Mouse (Mus musculus) spleen, postnatal 14 days (tissue): ENCODE results near the gene Rack1.
"Not testable (repeated sequence)": the region's sequence is repeated elsewhere in the genome, so short reads cannot be mapped to it uniquely, and the experiment has no call there.

Experiments used
- DNase-seq, 2 experiments: peaks; one replicate each; pipeline ENCODE4 v3.0.0; 2021 to 2022; ENCODE audit warnings: low spot score in 2 of 2

Rack1 gene

DNA sequence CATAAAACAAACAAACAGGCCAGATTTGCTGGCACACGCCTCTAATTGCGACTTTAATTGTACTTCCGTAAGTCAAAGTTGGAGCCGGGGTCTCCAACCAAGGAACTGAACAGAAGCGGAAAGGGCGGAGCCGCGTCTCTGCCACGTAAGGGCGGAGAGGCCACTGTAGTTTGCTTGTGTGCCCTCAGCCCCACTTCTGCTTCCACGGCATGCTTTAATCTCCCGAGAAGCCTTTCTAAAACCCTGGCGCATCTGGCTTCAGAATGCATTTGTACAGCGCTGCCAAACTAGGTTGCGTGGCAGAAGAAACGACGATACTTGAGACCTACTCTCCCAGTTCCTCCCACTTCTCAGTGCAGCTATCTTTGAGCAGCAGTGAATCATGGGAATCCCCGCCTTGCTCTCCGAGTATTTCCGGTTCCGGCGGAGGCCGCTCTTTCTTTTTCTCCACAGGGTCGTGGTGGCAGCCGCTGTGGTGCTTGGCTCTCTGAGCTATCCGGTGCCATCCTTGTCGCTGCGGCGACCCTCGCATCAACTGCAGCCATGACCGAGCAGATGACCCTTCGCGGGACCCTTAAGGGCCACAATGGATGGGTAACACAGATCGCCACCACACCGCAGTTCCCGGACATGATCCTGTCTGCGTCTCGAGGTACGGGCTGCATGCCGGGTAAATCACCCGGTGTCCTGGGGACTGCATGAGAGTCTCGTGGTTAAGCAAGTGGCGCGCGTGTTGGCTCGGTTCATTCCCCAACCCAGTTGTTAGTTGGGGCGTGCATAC is at the start of gene Rack1:
TSS of gene Rack1 (plus strand) at position 412 of the 781 bp plus-strand sequence.
- peak; percentile 68 to 81 for DNase-seq

DNA sequence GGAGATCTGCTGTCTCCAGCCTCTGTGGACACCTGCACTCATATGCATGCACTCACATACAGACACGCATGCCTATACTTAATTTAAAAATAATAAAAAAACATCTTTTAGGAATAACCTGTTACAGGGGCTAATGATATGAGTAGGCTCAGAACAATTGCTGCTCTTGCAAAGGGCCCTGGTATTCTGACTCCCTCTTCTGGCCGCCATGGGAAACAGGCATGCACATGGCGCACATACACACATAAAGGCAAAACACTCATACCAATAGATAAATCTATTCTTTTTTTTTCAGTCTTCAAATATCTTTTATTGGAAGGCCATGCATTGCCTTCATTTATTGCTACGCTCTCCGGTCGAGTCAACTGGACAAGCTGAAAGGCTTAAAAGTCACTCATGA is 49.7 kb upstream of the Rack1 start:
- DNase-seq: no peak

DNA sequence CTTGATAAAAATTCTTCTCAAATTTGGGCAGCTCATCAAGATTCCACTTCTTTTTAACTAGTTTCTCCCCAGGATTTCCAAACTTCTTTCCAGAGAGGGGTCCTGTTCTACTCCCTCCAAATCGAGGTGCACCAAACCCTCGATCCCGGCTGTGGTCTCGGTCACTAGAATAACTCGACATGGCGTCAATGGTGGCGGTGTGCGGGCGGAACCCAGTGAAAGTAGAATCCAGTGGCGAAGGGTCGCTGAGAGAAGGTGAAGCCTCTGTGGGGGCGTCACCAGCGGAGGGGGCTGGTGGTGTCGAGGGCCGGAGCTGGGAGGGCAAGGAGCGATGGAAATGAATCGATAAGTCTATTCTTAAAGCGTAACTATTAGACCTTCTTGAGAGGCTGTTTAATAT is 46.6 kb upstream of the Rack1 start:
- not testable (repeated sequence) for DNase-seq

DNA sequence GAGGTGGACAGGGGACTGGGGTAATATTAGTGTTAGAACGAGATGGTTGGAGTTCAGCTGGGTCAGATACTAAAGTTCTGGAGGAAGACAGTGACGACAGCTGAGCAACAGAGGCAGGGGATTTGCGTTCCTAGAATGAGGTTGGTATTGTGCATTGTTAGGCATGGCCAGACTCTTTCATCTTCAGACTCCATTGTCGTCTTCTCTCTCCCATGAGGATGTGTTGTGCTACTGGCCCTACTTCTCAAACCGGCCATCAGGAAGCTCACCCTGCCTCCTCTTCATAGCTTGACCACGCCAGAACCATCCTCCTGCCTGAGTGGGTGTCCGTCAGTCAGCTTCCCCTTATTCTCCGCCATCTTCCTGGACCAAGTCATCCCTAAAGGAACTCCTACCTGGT is 41.1 kb upstream of the Rack1 start:
- DNase-seq: no peak

DNA sequence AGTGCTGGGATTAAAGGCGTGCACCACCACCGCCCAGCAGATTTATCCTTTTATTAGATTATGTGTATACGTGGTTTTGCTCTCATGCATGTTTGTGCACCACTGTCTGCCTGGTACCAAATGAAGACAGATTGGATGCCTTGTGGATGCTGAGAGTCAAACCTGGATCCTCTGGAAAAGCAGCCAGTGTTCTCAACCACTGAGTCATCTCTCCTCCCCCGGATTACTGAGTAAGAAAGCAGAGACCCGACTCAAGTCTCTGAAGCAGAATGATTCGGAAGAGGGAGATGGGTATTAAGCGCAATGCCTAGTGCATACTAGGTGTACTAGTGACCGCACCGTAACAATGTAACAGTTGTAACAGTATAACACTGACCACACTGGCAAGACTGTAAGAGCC is 36.0 kb upstream of the Rack1 start:
- DNase-seq: no peak

DNA sequence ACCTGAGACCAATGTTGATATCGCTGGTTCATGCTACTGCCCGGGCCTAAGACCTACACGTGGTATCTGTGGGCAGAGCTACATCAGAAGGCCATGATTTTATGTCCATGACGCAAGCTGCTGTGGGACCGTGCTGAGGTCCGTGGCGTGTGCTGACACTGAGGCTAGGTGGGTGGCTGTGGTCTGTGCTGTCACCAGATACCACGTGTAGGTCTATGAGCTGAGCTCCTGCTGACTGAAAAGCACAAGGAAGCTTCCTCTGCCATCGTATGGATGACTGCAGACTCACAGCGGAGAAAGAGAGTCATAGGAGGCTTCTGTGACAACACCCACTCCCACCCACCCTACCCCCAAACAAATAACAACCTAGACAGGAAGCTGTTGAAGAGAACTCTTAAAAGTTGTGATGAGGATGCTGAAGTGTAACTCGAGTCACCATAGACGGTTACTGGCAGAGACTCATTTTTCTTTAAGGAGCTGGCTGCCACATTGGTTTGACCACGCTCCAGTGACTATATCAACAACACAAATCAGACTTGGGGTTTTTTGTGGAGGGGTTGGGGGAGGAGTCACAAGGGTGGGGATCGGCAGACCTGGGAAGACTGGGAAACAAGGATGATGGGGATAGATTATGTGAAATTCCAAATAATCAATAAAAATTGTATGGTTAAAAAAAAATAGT is 32.8 kb upstream of the Rack1 start:
- DNase-seq: no peak

DNA sequence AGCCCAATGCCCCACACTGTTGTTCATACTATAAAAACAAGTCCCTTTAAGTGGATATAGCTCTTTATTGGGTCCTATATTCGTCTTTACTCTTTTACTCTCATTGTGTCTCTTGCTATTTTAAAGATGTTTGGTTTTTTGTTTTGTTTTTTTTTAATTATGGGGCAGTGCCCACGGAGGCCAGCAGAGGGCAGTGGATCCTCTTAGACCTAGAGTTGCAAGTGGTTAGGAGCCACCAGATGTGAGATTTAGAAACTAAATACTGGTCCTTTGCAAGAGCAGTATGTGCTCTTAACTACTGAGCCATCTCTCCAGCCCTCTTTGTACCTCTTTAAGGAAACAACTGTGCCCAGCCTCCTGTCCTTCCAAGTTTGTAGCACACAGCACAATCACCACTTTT is 28.4 kb upstream of the Rack1 start:
- peak in 1 of 2 experiments; percentile 19 for DNase-seq

DNA sequence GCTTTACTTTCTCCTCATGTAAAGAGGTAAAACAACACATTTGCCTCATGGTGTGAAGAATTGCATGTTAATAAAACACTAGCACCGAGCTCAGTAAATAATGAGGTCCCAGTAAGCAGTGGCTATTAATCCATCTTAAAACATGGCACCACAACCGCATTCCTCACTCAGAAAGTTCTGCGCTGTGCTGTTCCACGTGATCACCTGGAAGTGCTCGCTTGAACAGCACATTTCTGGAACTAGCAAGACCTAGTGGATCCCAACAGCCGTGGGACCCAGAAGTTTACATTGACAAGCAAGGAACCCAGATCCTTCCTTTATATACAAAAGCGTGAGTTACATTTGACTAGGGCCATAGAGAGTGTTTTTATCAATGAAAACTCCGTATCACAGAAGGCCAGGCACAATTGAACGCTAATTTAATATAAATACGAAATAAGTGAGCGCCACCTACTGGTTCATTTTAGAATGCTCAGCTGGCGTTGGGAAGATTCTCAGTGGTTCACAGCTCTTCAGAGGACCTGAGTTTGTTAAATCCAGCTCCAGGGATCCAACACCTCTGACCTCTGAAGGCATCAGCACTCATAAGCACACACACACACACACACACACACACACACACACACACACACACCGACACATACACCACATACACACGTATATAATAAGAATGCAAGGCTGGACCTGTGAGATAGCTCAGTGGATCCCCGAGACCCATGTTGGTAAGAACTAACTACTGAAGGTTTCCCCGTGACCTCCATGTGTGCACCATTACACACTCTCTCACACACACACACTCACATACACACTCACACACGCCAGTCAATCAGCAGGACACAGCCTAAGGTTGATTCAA is 25.5 kb upstream of the Rack1 start:
- no peak for DNase-seq

DNA sequence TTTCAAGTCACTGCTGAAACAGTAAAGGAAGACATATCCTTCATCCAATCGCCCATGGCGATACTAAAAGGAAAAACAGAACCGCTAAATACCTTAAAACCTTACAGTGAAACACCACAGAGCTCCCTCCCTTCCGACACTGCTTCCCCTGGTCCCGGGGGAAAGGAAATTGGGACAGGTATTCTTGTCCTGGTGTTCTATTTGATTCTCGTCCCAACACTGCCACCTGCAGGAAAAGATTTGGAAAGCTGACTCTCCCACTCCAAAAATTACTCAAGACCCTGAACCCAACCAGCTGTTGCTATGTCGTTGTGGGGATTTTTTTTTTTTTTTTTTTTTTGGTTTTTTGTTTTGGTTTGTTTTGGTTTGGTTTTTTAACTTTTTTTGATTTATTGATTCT is 24.6 kb upstream of the Rack1 start:
- no peak for DNase-seq

DNA sequence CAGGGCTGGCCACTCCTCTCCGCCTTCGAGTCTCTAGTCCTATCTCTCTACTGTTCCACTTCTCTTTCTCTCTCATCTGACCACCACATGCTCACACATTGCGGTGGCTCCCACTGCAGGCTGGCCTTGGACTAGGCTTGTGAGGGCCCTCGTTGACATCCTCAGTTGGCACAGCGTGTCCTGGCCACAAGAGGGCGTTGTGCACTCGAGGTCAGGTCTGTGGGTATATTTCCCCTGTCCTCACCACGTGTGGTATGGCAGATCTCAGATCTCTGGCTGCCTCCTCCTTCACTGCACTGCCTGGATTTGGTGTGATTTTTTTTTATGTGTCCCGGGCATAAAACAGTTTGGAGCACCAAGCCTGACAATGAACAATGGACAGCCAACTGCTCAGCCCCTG is 23.5 kb upstream of the Rack1 start:
- DNase-seq: no peak

DNA sequence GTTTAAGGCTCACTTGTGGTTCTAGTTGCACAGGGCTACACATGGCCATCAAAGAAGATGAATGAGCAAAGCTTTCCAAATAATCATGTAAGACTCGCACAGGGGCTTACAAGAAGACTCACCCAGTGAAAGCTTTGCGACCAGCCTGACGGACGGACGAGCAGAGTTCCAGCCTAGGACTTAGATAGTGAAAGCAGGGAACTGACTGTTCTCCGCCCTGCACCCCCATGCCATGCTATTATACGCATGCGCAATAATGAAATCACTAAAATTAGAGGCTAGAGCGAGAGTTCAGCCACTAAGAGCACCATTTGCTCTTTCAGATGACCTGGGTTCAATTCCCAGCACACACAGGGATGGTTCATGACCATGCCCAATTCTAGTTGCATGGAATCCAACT is 22.8 kb upstream of the Rack1 start:
- no peak for DNase-seq

DNA sequence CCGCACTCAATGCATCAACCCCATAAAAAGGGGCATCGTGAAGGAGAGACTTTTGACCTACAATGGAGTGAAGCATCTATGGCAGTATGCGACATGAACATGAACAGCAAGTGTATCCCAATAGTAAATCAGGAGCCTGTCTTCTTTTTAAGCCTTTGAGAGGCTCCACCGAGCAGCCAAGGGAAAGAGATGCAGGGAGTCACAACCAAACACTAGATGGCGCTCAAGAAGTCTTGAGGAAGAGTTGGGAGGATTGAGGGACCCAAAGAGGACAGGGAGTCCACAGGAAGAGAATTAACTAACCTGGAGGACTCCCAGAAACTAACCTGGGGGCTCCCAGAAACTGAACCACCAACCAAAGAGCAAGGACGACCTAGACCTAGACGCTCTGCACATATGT is 20.7 kb upstream of the Rack1 start:
- peak in 1 of 2 experiments; percentile 41 for DNase-seq

DNA sequence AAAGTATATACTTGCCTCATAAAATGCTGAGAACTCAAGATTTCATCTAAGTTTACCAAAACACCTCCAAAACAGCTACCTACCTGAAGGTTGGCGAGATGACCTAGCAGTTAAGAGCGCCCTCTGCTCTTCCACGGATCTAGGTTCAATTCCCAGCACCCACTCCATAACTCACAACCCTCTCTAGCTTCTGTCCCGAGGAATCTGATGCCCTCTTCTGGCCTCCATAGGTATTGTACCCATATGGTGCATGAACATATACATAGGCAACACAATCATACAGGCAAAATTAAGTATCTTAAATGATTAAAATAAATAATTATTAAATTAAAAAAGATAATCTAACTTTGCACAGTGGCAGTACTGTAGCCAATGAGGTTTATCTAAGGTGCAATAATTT is 17.9 kb upstream of the Rack1 start:
- DNase-seq: no peak

DNA sequence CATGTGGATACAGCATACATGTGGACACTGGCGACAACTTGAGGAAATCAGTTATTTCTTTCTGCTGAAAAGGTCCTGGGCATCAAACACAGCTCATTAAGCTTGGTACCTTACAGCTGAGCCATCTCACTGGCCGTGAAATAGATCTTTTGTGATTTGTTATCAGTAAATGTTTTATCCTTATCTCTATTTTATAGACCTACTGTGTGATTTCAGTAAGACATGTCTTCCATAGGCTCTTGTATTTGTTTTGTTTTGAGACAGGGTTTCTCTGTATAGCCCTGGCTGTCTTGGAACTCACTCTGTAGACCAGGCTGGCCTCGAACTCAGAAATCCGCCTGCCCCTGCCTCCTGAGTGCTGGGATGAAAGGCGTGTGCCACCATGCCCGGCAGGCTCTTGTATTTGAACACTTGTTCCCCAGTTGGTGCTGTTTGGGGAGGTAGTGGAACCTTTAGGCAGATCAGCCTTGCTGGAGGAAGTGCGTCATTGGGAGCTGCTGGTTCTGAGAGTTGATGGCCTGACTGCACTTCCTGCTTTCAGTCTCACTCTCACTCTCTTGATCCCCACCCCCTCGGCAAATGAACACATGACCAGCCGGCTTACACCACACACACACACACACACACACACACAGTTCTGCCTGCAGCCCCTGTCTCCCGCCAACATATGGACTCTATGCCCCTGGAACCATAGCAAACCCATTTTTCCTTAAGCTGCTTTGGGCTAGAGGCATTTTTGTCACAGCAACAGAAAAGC is 12.5 kb upstream of the Rack1 start:
- peak; percentile 29 to 53 for DNase-seq

DNA sequence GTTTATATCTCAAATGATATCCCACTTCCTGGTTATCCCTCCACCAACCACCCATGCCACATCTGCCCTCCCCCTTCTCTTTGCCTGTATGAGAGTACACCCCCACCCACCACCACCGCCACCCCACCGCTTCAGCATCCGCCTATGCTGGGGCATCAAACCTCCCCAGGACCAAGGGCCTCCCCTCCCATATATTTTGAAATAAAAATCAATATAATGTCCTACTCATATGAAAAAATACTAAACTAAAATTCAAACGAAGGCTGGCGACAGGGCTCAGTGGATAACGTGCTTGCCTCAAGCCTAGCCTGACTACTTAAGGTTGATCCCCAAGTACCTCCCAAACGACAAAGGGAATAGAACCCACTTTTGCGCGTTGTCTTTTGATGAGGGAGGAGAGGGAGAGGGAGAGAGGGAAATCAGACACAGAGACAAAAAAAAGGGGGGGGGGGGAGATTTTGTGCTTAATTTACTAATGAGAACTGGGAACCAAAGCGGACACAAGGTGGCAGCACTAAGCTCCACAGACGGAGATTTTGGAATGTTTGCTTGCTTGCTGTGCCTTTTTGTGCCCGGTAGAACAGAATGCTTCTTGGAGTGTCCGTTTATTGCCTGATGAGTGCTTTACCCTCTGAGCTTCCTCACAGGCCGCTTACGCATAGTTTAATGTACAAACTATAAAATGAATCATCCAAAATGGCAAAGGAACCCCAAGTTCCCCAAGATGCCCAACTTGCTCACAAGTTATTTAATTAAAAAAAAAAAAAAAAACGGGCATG is 11.6 kb upstream of the Rack1 start:
- peak; percentile 41 to 69 for DNase-seq

DNA sequence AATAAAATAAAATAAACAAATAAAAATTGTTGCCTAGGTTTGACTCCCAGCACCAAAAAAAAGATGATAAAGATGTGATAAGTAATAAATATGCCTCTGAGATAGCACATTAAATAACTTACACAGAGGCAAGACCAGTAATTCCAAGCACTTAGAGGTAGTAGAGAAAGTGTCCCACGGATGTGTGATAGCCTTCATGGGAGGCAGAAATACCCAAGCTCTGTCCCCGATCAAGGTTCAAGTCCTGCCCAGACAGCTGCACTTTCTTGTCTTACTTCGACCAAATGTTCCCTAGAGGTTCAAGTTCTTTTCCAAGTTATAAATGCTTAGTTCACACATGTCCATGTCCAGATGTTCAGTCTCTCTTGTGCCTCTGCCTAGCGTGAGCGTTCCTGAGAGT is 10.9 kb upstream of the Rack1 start:
- DNase-seq: no peak

DNA sequence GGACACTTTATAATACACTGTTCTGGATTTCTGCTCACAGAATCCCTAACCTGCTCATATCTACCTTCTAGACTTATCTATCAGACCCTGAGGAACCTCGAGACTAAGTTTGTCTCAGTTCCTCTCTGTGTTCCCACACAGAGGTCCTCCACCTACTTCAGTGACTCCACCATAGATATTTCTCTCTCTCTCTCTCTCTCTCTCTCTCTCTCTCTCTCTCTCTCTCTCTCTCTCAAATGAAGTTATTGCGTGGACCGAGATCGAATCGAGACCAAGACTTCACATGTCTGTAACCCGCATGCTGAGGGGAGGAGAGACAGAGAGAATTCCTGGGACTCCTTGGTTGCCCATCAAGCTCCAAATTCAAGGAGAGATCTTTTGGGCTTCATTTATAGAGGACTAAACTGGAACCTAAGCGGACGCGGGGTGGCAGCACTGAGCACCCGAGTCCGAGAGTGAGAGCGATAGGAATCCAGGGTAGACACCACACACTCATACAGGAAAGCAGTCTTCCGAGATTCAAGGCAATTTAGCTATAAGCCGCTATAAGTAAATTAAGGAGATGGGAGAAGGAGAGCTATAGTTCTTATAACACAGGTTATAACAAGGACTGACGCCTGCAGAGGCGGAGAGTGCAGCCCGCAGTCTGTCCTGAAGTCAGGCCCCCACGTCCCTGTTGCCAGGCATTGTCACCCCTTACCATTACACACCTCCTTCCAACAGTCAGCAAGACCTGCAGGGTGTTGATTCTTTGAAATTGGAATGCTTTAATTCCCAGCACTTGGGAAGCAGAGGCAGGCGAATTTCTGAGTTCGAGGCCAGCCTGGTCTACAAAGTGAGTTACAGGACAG is 9.9 kb upstream of the Rack1 start:
- peak; percentile 70 to 79 for DNase-seq

DNA sequence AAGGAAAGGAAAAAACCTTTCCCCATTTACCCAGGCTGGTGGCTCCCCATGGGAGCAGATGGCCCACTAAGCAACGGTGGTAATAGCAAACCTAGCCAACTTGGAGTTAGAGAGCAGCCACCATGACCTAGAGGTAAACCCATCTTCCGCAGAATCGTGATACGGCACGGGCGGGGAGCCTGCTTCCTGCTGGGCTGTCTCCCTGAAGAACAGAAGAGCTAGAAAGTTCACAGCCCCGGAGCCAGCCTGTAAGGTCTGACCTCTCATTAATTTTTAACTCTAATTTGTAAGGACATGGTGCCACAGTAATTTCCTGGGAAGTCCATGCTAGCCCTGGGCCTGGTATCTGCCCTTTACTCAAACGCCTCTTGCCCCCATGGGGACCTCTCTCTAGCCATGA is 9.2 kb upstream of the Rack1 start:
- no peak for DNase-seq

DNA sequence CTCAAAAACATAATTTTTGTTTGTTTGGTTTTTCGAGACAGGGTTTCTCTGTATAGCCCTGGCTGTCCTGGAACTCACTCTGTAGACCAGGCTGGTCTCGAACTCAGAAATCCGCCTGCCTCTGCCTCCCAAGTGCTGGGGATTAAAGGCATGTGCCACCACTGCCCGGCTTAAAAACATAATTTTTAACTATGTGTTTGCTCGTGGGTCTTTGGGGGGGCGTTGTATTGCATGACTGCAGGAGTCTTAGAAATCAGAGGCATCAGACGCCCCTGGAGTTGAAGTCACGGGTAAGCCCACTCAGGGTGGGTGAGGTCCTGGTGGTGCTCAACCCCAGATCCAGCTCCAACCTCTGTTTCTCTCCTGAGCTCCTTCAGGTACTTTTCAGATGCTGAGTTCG is 8.2 kb upstream of the Rack1 start:
- not testable (repeated sequence) for DNase-seq

DNA sequence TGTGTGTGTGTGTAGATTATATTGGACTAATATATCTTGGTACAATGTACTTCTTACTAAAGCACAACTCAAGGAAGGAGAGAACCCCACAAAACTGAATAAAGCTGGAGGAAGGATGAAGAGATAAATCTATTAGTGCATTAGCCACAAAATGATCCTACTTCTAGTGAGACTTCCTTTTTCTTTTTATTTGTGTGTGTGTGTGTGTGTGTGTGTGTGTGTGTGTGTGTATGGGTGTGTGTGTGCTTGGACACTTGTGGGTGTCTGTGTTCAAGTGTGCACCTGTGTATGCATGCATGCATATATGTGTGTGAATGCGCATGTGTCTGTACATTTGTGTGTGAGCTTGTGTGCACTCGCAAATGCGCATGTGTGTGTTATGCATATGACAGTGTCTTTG is 6.9 kb upstream of the Rack1 start:
- no peak for DNase-seq
